Mouse (Mus musculus) testis, adult 2 months (tissue): ENCODE results near the gene Klk1b8.

Experiments used
- CTCF ChIP-seq: fragments of 200-500 bp; IDR thresholded peaks from 2 replicates; pipeline ENCODE4 v1.5.1; 2012; ENCODE audit warnings: low read depth, mild to moderate bottlenecking, inconsistent platforms, low read length, moderate library complexity; ENCODE audit not compliant: control insufficient read depth, insufficient read depth, insufficient replicate concordance
- POLR2A ChIP-seq: fragments of 200-500 bp; IDR thresholded peaks from 2 replicates; pipeline ENCODE4 v1.6.1; 2012; ENCODE audit warnings: low read depth, mild to moderate bottlenecking, inconsistent platforms, low read length, moderate library complexity; ENCODE audit not compliant: control insufficient read depth

GRCm38 (mm10) chr7:43914821-43915220 is 35.6 kb upstream of the Klk1b8 start:
- TF ChIP-seq POLR2A, result no peak
- no peak for TF ChIP-seq CTCF
